Mouse (Mus musculus) liver, postnatal 0 days (tissue): ENCODE measurements at regions not wholly inside any gene's neighbourhood (a gene's known extent, or its start where the extent isn't known, plus 50 kb on each side); places are given as distances from the start of the nearest gene placed in this dataset.

Experiments
- CTCF ChIP-seq: sonication (generic); IDR thresholded peaks from 2 replicates; pipeline ENCODE4 v1.5.1; 2016; ENCODE audit warnings: antibody characterized with exemption, low read depth
- EP300 ChIP-seq: IDR thresholded peaks from 2 replicates; pipeline ENCODE4 v1.6.1; 2016; ENCODE audit warnings: antibody characterized with exemption, low read depth, mild to moderate bottlenecking

GRCm38 (mm10) chr1:193678448-193678847 is 308.4 kb upstream of the Camk1g start:
- TF ChIP-seq CTCF (no peak), EP300 (no peak)
